Mouse (Mus musculus): ENCODE results near the gene Gm4307.
"Not testable (repeated sequence)": the region's sequence is repeated elsewhere in the genome, so short reads cannot be mapped to it uniquely, and the experiment has no call there.

Gm4307 gene

DNA sequence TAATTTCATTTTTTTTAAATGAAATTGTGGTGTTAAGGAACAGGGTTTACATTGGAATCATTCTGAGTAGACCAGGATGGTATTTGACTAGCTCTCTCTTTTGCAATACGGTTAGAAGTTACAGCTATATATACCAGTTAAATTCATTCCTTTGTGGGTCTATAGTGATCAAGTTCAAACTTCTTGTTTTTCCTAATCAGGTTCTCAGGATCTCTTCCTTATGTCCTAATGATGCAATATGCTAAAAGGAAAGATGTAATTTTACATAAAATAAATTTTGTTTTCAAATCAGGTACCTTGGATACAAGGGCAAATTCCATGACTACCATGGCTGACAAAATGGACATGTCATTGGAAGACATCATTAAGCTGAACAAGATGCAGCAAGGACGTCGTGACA, at the start of gene Gm4307:
Gm4307 (plus strand) TSS at position 301 of the 400 bp plus-strand sequence.
- not testable (repeated sequence) for DNase-seq (ENCODE audit: low read depth)

DNA sequence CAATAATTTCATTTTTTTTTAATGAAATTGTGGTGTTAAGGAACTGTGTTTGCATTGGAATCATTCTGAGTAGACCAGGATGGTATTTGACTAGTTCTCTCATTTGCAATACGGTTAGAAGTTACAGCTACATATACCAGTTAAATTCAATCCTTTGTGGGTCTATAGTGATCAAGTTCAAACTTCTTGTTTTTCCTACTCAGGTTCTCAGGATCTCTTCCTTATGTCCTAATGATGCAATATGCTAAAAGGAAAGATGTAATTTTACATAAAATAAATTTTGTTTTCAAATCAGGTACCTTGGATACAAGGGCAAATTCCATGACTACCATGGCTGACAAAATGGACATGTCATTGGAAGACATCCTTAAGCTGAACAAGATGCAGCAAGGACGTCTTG, 25.8 kb upstream of the Gm4307 start, which contains the start of gene Gm4301:
Gm4301 (plus strand) TSS at position 301 of the 400 bp plus-strand sequence.
- not testable (repeated sequence) for DNase-seq (ENCODE audit: low read depth)

DNA sequence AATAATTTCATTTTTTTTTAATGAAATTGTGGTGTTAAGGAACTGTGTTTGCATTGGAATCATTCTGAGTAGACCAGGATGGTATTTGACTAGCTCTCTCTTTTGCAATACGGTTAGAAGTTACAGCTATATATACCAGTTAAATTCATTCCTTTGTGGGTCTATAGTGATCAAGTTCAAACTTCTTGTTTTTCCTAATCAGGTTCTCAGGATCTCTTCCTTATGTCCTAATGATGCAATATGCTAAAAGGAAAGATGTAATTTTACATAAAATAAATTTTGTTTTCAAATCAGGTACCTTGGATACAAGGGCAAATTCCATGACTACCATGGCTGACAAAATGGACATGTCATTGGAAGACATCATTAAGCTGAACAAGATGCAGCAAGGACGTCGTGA, 20.6 kb upstream of the Gm4307 start, which contains the start of gene Gm4302:
Gm4302 (plus strand) TSS at position 301 of the 400 bp plus-strand sequence.
- not testable (repeated sequence) for DNase-seq (ENCODE audit: low read depth)

DNA sequence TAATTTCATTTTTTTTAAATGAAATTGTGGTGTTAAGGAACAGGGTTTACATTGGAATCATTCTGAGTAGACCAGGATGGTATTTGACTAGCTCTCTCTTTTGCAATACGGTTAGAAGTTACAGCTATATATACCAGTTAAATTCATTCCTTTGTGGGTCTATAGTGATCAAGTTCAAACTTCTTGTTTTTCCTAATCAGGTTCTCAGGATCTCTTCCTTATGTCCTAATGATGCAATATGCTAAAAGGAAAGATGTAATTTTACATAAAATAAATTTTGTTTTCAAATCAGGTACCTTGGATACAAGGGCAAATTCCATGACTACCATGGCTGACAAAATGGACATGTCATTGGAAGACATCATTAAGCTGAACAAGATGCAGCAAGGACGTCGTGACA, 15.5 kb upstream of the Gm4307 start, which contains the start of gene Gm4303:
Gm4303 (plus strand) TSS at position 301 of the 400 bp plus-strand sequence.
- DNase-seq (ENCODE audit: low read depth): not testable (repeated sequence)

DNA sequence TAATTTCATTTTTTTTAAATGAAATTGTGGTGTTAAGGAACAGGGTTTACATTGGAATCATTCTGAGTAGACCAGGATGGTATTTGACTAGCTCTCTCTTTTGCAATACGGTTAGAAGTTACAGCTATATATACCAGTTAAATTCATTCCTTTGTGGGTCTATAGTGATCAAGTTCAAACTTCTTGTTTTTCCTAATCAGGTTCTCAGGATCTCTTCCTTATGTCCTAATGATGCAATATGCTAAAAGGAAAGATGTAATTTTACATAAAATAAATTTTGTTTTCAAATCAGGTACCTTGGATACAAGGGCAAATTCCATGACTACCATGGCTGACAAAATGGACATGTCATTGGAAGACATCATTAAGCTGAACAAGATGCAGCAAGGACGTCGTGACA, 10.3 kb upstream of the Gm4307 start, which contains the start of gene Gm4305:
Gm4305 (plus strand) TSS at position 301 of the 400 bp plus-strand sequence.
- DNase-seq (ENCODE audit: low read depth): not testable (repeated sequence)

DNA sequence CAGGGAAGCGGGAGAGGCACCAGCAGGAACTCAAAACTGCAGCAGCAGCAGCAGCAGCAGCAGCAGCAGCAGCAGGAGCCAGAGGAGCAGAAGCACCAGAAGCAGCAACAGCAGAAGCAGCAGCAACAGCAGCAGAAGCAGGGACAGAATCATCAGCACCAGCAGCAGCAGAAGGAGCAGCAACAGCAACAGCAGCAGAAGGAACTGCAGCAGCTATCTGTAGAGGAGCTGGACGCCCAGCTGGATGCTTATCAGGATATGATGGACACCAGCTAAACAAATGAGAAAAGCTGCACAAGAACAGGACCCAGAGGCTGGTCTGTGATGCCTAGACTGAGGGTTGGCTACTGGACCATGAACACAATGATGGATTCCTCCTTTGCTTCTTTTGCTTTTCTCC, 4.3 kb upstream of the Gm4307 start:
- peak; percentile 17 for DNase-seq (ENCODE audit: low read depth)

DNA sequence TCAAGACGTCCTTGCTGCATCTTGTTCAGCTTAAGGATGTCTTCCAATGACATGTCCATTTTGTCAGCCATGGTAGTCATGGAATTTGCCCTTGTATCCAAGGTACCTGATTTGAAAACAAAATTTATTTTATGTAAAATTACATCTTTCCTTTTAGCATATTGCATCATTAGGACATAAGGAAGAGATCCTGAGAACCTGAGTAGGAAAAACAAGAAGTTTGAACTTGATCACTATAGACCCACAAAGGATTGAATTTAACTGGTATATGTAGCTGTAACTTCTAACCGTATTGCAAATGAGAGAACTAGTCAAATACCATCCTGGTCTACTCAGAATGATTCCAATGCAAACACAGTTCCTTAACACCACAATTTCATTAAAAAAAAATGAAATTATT, 21.3 kb downstream of the Gm4307 start, which contains the start of gene Gm4312:
Gm4312 (minus strand) TSS at position 101 of the 400 bp plus-strand sequence.
- not testable (repeated sequence) for DNase-seq (ENCODE audit: low read depth)

DNA sequence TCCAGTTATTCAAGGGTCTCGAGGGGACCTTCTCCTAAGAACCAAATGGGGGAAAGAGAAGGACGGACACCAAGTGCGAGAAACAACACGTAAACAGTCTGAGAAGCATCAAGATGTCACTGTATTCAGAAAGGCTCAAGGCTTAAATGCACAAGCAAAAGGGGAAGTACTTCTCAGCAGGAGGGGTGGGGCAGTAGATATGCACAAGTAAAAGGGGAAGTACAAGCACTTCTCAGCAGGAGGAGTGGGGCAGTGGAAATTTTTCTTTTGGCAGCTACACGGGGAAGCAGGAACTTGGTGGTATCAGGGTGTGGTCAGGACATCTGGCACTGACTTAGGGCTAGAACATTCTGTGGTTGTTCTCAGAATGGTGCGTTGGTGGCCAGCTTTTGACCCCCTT, 41.2 kb downstream of the Gm4307 start:
- DNase-seq (ENCODE audit: low read depth): not testable (repeated sequence)
